Mouse (Mus musculus): ENCODE measurements around the gene Tax1bp1.

- TF ChIP-seq CTCF (IDR thresholded peaks at IDR 0.05; ENCODE audit: borderline replicate concordance, control insufficient read depth, extremely low read depth, insufficient read depth, low read length, poor library complexity) (no peak), POLR2A (IDR thresholded peaks at IDR 0.05; ENCODE audit: control insufficient read depth, extremely low read depth, insufficient read depth, low read length, poor library complexity) (no peak)
Measured at GRCm38 (mm10) chr6:52796035-52796598, 82.6 kb downstream of the Tax1bp1 start.
